Mouse (Mus musculus) gastrocnemius, adult 8-10 months (tissue): ENCODE data around the gene Kalrn. TPM values are rescaled to one million over a fixed set of nuclear protein-coding genes. Genes with fewer than 3 reads are reported as not detected.

ENCODE experiments used
- DNase-seq, 2 experiments: peaks; one replicate each; pipeline ENCODE4 v3.0.0; 2022; ENCODE audit warnings: low spot score in 2 of 2
- total RNA-seq, 4 experiments: library from RNA; stranded (reverse); gene quantifications; 2 replicates each; pipeline ENCODE4 v1.2.4; 2022

Gene Kalrn
- total RNA-seq, 4 experiments from 2014 or later = 19.2 to 20.8 (median 19.9) TPM

GRCm38 (mm10) chr16:34557891-34558290, 15.4 kb downstream of the Kalrn start:
- no peak for DNase-seq

DNA sequence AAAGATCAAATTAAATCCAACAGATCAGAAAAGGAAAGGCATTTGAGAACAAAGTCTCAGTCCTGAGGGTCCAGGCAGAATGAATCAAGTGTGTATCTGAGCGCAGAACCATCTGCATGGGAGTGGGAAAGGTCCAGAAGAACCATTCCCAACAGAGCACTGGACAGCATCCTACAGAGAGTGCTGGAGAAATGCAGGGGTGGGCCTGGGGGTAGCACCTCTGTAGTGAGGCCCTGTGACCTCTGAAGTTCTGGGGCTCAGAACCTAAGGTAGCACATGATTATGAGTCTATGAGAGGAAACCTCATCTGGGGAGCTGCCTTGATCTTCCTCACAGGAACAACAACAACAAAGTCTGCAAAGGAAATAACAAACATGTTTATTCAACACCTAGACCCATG, 20.6 kb downstream of the Kalrn start:
- no peak for DNase-seq

- DNase-seq = no peak
These were observed 23.8 kb downstream of the Kalrn start for GRCm38 (mm10) chr16:34549470-34549999.

- no peak for DNase-seq
These were observed 26.4 kb downstream of the Kalrn start for GRCm38 (mm10) chr16:34546805-34547509.

- no peak for DNase-seq
These were observed 29.6 kb downstream of the Kalrn start for GRCm38 (mm10) chr16:34543754-34544153.

DNA sequence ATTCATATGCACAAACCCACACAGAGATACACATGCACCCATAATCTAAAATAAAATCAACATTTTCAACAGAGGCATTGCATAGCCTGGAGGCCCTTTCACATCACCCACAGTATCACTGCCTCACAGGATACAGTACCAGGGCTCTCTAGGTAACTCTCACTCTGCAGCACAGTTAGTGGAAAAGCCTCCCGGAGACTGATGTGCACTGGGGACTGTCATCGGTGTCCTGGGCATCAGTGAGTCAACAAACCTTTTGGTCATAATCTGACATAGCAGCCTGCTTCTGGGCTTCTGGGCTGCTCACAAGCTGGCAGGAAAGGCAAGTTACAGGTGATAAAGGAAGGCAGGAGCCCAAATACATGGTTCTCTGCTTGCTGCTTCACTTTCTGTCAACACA, 31.0 kb downstream of the Kalrn start:
- no peak for DNase-seq

GRCm38 (mm10) chr16:34538679-34539185, 34.6 kb downstream of the Kalrn start:
- DNase-seq = no peak

DNA sequence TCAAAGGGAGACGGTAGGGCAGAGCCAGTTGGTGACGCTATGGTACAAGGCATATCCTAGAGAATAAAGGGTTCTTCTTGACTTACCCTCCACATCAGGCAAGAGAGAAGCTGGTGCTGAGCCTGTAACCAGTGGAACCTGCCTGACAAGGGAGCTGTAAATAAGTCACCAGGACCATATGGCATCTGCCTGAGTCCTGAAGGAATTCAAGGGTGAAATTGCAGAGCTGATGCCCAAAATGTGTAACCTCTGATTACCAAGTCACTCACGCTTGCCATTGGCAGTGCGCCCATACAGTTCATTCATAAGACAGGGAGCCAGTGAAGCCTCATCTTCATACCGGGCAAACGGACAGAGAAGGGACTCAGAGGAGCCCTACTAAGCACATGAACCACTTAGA, 37.0 kb downstream of the Kalrn start:
- no peak for DNase-seq

DNA sequence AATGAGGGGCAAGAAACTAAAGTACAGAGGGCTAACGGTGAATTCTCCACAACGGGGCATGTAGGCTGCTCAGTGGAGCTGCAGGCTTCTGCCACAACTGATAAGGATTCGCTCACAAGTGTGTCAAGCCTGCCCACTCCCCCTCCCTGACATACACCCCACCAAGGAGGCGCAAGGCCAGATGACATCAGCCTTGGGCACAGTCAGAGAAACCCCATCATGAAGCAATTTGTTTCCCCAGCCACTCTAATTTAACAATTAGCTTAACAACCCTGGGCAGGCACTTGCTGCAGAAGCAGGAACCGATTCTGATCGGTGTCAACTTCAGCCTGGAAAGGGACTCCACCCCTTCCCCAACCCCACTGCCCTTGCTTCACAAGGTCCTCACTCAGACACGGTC, 38.2 kb downstream of the Kalrn start:
- DNase-seq = no peak

- DNase-seq = no peak
These were observed 41.8 kb downstream of the Kalrn start for GRCm38 (mm10) chr16:34531506-34531905.

GRCm38 (mm10) chr16:34530029-34530428, 43.3 kb downstream of the Kalrn start:
- no peak for DNase-seq

GRCm38 (mm10) chr16:34528234-34528983, 44.9 kb downstream of the Kalrn start:
- no peak for DNase-seq

- no peak for DNase-seq
These were observed 47.0 kb downstream of the Kalrn start for GRCm38 (mm10) chr16:34526378-34526777.

DNA sequence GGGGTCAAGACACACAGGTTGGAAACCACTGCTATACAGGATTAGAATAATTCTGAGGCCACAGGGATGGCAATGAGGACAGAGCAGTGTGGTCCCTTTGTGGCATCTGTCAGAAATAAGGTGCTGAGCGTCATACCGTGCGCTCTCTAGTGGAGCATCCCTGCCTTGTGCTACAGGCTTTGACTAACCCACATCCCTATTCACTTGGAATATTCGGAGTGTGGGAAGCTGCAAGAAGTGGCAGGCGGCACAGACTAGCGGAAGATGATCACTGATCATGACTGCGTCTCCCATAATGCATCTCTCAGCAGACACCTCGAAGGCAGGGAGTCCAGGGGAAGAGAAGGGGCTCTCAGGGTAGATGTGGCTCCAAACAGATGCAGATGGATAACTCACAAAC, 47.5 kb downstream of the Kalrn start:
- no peak for DNase-seq

DNA sequence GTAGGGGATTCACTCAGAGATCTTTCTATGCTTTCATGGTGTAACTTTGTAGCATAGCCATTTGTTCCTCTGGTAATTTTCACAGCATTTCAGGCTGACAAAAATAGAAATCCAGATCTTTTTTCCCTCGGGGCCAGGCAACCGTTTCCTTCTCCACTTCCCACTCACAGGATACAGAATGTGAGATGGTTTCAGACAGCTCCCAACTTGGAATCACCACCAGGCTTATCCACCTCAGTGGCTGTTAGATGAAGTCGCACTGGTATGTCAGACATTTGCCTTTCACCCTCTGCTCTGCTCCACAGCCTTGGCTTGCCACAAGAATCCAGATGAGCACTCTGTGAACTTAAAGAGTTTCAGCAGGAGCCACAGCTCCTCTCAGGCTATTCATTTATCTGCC, 48.1 kb downstream of the Kalrn start:
- no peak for DNase-seq

DNA sequence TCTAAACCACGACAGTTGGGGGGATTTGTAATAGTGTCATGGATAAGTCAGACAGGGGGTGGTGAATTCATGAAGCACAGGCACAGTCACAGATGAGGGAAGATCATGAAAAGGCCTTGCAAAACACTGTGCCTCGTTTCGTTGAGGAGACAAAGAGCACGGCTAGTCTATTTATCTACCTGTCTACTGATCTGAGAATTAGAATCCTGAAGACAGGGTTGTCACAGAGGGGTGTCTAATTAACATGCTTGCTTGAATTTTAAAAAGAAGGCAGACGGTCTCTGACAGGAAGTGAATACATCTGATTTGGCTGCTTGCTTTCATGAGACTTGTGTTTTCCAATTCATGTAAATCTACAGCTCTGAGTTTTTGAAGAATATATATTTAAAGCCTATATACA, 52.3 kb downstream of the Kalrn start:
- DNase-seq = no peak

GRCm38 (mm10) chr16:34516891-34517398, 56.4 kb downstream of the Kalrn start:
- DNase-seq = no peak

GRCm38 (mm10) chr16:34515485-34515884, 57.8 kb downstream of the Kalrn start:
- DNase-seq = no peak

GRCm38 (mm10) chr16:34513956-34514593, 59.3 kb downstream of the Kalrn start:
- DNase-seq = no peak

DNA sequence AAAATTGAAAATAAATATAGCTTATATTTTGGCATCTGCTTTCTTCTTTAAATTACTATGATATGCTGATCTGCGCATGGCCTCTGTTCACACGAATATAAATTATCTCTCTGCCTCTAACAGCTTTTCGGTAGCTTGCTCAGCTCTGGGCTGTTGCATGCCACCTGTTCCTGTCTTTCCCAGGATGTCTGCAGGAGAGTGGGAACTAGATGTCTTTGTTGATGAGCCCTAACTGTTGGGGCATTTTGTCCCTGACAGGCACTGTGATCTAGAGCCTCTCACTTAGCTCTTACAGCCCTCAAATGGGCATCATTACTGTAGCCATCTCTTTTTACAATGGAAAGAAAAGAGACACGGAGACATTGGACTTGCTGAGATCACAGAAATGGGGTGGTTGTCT, 61.0 kb downstream of the Kalrn start:
- no peak for DNase-seq

DNA sequence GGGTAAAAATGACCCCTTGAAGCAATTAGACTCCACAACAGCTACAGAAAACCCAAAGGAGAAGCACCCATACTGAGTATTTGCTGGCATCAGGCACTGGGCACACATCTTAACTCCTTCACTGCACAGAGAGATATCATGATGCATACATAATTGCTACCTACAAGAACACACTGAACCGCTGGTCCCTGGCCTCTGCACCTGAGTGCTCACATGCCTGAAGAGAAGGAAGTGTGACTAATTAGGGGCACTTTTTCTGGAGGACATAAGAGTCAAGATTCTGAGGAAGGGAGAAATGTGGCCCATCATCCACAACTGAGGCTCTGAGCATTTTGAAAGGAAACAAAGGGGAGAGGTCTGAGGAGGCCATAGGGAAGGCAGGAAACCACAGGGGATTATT, 65.2 kb downstream of the Kalrn start:
- no peak for DNase-seq

DNA sequence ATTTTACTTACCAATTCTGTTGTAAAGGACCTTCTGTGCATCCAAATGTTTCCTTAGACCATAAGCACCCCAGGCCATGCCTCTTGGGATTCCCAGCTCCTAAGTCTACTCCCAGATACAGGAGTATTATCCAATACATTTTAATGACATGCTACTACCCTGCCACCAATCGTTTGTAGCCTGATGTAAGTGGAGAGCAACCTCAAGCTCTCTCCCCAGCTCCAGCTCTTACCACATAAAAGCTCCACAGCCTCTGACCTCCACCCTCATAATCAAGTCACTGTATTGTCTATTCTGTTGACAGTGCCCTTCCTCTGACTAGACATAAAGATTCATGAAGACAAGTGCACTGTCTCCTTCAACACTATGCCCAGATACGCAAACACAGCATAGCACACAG, 67.3 kb downstream of the Kalrn start:
- DNase-seq = no peak
